Mouse (Mus musculus): ENCODE results near the gene Gm49383.

Gene Gm49383

DNA sequence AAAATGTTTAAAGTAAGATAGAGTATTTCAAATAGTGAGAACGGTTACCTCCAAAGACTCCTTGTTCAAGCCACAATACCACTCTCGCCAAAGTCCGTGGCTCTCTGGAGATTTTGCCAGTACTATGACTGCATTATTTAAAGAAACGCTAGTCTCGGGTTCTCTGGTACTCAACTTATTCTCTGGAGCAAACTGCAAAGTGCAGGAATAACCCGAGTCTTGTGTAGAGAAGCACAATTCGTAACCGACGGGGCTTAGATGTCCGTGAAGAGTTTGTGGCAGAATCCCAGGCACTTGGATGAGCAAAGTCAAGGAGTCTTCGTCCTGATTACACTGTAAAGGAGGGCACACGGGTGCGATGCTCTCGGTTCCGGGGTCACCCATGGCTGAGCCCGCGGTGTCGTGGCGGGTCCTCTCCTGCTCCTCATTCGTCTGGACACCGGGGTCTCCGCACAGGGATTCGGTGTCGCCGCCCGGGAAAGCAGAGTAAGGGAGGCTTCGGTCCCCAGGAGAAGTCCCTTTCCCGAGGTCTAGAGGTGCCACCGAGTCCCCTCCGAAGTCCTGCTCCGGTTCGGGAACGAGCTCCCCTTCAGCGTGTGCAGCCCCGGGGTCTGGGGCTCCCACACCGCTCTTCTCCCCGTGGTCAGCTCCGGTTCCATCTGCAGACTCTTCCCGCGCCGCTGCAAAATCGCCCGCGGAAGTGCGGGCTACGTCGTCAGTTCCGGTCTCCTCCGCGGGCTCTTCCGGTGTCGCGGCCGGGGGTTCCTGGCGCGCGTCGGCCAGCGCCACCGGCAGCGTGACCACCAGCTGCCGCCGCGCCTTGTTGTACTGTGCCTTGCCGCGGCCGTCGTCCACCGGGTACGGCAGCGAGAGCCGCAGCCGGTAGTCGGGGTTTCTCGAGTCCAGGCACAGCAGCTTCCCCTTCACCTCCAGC, at the start of gene Gm49383:
Gm49383 (minus strand) TSS at position 661 of the 934 bp plus-strand sequence.
- peak; percentile 93 for DNase-seq

DNA sequence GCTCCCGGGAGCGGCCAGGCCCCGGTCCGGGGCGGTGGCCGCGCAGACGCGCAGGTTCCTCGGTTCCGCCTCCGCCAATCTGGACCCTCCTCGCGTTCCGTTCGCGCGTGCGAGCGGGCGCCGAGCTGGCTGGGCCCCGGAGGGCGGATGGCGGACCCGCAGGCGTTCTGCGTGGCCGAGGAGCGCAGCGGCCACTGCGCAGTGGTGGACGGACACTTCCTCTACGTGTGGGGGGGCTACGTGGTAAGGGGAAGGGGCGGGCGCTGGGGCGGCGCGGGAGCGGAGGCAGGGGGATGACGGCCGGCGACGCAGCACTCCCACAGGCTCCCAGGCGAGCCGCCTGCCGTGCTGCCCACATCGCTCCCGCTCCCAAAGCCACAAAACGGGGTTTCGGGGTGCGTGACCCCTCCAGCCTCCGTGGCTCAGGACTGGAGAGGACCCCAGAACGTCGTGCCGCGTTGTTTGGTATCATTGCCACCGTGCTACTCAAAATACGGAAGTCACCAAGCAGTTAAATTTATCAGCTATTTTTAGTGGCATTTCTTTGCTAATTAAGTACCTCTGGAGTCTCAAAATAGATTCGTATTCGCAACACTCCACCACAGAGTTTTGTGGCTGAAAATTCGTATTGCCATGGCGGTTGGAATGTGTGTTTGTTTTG, 45.0 kb upstream of the Gm49383 start:
- peak; percentile 87 for DNase-seq

GRCm38 (mm10) chr12:69241405-69241770, 44.5 kb upstream of the Gm49383 start:
- no peak for DNase-seq

DNA sequence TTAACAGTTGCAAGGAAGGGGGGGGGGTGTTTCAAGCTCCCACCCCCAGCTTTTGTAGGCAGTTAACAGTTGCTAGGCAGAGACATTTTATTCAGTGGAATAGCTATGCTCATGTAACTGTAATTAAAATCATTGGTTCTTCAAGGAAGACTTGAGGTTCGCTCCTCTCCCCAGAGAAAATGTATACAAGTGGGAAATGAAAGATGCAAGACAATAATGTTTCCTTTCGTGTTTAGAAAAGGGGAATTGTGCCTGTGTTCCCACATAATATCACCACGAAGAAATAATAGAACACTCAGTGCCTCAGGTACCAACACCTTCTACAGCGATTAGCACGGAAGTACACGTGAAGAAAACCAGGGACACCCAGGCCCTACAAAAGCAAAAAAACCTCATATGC, 44.0 kb upstream of the Gm49383 start, which contains the start of gene Klhdc1:
Klhdc1 (plus strand) TSS at position 301 of the 400 bp plus-strand sequence.
- DNase-seq, result no peak

GRCm38 (mm10) chr12:69238284-69238683, 41.4 kb upstream of the Gm49383 start:
- DNase-seq, result peak; percentile 40

GRCm38 (mm10) chr12:69235782-69236181, 38.9 kb upstream of the Gm49383 start:
- DNase-seq, result no peak

DNA sequence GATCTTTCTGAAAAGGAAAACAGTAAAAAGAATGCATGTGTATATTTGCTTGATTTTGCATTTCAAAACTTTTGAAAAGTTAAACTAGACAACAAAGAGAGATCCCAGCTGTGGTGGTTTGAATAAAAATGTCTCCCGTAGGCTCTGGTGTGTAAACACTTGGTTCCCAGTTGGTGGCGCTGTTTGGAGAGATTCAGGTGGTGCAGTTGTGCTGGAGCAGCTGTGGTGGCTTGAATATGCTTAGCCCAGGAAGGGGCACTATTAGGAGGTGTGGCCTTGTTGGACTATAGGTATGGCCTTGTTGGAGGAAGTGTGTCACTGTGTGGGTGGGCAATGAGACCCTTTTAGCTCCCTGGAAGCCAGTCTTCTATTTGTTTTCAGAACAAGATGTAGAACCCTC, 32.3 kb upstream of the Gm49383 start:
- DNase-seq, result peak; percentile 31

- peak; percentile 89 for DNase-seq
Observed at GRCm38 (mm10) chr12:69227776-69228466, 31.0 kb upstream of the Gm49383 start, which contains the start of gene Pole2. Gene Pole2 (minus strand): TSS chr12:69228195.

GRCm38 (mm10) chr12:69220613-69221277, 23.8 kb upstream of the Gm49383 start:
- DNase-seq, result no peak

GRCm38 (mm10) chr12:69216587-69216986, 19.7 kb upstream of the Gm49383 start:
- DNase-seq, result no peak

- no peak for DNase-seq
Observed at GRCm38 (mm10) chr12:69215000-69215785, 18.3 kb upstream of the Gm49383 start.

GRCm38 (mm10) chr12:69214393-69214792, 17.5 kb upstream of the Gm49383 start:
- no peak for DNase-seq

DNA sequence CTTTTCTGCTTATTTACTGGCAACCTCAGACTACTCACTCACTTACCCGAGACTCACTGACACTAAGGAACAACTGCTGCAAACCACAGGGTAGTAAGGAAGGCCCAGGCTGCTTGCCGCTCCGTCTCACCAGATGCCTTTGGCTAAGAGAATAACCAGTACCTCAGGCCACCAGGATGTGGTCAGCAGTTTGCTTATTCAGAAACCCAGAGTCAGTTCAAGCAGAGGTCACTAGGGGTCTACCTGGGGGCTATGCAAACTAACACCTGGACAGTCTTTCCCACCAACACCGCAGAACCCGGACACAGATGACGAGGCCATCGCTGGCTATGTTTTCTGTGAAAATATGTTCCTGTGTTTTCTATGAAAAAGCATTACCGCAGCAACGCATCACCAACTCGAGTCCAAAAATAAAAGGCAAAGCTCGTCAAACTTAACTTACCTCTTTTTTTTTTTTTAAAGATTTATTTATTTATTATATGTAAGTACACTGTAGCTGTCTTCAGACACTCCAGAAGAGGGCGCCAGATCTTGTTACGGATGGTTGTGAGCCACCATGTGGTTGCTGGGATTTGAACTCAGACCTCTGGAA, 16.4 kb upstream of the Gm49383 start:
- DNase-seq, result no peak

- DNase-seq, result peak; percentile 32
Observed at GRCm38 (mm10) chr12:69211057-69211456, 14.2 kb upstream of the Gm49383 start.

DNA sequence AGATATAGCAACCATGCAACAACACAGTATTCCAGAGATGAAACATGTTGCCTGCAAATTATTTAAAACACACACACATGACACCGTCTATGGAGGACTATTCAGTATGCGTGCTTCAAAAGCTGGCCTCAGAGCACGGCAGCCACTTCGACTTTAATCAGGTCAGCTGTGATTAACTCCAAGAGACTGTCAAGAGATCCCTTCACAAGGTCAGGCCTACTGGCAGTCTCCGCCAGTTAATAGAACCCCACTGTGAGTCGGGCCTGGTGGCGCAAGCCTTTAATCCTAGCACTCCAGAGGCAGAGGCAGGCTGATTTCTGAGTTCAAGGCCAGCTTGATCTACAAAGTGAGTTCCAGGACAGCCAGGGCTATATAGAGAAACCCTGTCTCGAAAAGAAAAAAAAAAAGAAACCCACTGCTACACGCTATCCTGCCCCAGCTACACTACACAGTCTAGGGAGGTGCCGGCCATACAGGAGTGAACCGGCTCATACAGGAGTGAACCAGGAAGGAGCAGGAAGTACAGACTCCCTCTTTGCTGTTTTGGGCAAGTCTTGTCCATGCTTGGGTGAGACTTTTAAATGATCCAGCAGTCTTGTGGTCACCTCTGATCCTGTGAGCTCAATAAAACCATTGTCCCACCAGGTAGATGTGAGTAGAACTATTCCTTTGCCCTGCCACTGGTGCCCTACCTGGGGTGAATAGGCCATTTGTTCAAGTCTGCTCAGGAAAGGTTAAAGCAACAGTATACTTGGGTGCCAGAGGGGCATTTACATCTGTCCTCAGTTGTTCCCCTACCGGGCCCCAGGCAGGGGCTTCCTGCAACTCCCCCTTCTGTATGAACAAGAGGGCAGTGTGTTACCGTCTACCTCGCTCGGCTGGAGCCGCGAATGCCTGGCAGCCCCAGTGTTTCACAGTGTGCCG, 13.4 kb upstream of the Gm49383 start:
- no peak for DNase-seq

GRCm38 (mm10) chr12:69208520-69208919, 11.6 kb upstream of the Gm49383 start:
- no peak for DNase-seq

DNA sequence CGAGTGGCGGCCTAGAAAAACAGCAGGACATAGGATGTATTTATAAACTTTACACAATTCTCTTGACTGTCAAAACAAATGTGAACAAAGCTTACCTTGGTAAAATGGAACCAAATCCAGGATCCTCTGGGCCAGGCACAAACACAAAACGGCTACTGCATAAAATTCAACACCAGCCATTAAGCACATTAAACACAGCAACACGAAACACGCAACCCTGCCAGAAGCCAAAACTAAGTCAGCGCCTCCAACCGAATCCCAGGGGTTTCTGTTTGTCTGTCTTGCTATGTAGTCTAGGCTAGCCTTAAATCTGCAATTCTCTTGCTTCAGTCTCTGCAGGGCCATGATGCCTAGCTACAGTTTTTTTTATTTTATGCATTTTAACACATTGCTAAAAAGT, 11.0 kb upstream of the Gm49383 start:
- DNase-seq, result no peak

DNA sequence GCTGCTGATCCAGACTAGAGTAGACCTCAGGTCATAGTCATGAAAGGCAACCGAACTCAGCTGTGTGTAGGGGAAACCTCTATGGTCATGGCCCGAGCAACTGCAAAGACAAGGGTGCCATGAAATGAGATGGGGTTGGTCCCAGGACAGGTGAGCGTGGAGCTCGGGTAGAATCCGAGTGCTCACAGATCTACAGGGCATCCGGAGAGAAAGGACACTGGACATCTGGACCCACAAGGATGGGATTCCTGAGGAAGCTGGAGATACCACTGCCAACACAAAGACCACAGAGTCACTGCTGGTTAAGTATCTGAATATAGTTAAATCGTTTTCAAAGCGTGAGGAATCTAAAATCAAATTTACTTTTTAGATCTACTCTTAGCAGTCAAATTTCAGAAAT, 10.5 kb upstream of the Gm49383 start:
- no peak for DNase-seq

DNA sequence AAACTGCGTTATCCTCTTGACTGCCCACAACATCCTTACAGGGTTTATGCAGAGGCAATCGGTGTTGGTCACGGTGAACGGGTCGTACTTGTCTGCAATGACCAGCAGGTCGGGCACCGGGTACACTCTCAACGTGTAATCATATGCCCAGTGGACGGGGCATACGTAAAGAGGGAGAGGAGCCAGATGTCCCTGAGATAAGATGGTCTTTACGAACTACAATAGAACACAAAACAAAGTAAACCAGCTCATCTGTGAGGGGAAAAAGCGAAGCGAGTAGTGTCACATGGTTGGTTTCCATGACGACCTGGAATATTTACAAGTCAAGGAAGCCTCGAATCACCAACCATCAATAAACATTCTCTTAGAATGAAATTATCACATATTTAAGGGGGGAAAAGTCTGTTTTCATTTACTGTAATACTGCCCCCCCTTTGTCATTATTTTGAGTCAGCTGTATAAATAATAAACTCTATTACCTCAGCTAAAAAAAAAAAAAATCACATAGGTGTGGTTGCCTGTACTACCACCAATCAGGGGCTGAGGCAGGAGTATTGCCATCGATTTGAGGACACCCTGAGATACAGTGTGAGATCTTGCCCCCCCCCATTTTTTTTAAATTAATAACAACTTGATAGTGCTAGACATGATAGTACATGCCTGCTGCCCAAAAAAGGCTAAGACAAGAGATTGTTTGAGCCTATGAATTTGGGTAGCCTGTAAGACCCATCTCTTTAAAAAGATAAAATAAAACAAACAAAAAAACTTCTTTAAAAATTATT, 7.3 kb upstream of the Gm49383 start, which contains the start of gene Gm49384:
Gm49384 (minus strand) TSS at position 216 of the 782 bp plus-strand sequence.
- peak; percentile 43 for DNase-seq
